Mouse (Mus musculus): ENCODE measurements around the gene Fcamr. TPM values are rescaled to one million over a fixed set of nuclear protein-coding genes. Genes with fewer than 3 reads are reported as not detected.

The Fcamr gene
- 0.81 and 1.1 TPM in 2 replicates for polyA plus RNA-seq (2012; rRNA removed)

GRCm38 (mm10) chr1:130800602-130801001 lies at the start of gene Fcamr:
Fcamr (plus strand) TSS chr1:130800902.
- DNase-seq (ENCODE audit: low read depth) = no peak

DNA sequence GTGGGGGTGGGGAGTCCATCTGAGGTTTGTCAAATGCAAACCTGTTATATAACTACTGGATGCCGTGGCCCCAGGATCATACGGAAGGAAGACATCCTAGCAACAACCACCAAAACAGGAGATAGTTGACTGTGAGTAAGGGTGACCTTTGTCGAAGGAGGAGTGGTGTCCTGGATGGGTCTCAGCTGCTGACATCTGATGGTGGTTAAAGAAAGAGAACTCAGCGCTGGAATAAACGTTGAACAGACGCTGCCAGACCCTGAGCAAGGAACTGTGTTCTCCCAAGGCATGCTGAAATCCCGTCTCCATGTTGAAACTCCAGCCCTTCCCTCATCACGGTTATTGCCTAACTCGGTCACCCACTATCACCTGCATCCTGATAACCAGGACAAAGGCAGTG lies 41.0 kb upstream of the Fcamr start:
- DNase-seq (ENCODE audit: low read depth) = no peak

- DNase-seq (ENCODE audit: low read depth) = no peak
These were observed 39.1 kb upstream of the Fcamr start for GRCm38 (mm10) chr1:130761597-130761996.

- DNase-seq (ENCODE audit: low read depth) = no peak
These were observed 38.5 kb upstream of the Fcamr start for GRCm38 (mm10) chr1:130762045-130762760.

DNA sequence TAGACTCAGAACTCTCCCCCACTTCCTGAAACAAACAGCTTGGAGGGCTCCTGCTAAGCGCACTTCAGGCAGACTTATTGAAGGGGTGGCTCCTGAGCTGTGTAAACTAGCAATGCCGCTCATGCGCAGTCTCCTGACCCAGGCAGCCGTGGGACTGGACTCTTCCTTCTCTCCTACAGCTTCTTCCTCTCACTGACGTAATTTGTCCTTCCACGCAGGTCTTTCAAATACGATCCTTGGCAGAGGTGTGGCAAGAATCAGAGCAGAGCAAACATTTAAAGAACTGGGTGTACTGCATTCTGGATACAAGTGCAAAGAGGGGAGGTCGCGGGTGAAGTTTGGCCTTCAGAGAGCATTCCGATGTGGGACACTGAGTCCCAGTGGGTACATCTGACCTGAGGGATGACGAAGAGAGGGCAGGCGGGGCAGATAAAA lies 36.7 kb upstream of the Fcamr start:
- no peak for DNase-seq (ENCODE audit: low read depth)

DNA sequence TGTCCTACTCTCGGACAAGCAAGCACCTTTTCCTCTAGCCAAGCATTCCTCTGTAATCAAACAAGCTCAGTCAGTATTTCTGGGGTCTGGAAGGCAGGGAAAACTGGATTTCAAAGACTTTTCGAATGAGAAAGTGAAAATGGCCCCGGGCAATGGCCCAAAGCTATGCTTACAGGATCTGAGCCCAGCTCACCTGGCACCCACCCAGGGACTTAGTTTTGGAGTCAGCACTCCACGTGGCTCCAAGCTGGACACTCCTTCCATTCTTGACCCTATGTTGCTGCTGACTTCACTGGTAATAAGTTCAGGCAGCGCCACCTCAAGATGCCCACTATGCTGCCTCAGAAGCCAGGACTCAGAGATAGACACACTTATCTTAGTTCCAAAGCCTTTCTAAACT lies 33.6 kb upstream of the Fcamr start:
- DNase-seq (ENCODE audit: low read depth) = no peak

DNA sequence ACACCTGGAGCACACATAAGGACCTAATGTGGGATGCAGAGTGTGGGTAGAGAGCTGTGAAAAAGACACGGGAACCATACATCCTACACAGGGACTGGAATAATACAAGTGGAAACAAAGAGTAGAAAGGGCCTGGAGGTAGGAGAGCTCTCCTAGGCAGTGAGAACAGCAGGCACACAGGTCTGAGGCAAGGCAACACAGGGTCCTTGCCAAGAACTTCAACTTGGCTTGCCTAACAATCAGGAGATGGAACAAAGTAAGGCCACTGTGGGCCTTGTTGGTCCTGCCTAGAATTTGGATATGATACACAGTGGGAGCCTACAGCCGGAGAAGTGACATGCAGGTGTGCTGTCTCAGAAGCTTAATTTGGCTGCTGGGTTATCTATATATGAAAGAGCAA lies 30.8 kb upstream of the Fcamr start:
- DNase-seq (ENCODE audit: low read depth) = peak; percentile 79

GRCm38 (mm10) chr1:130770487-130770886 lies 30.2 kb upstream of the Fcamr start:
- DNase-seq (ENCODE audit: low read depth) = peak; percentile 85

- peak; percentile 44 for DNase-seq (ENCODE audit: low read depth)
These were observed 29.7 kb upstream of the Fcamr start for GRCm38 (mm10) chr1:130770981-130771494.

- DNase-seq (ENCODE audit: low read depth) = no peak
These were observed 25.5 kb upstream of the Fcamr start for GRCm38 (mm10) chr1:130775234-130775633.

GRCm38 (mm10) chr1:130775691-130776331 lies 24.9 kb upstream of the Fcamr start:
- no peak for DNase-seq (ENCODE audit: low read depth)

DNA sequence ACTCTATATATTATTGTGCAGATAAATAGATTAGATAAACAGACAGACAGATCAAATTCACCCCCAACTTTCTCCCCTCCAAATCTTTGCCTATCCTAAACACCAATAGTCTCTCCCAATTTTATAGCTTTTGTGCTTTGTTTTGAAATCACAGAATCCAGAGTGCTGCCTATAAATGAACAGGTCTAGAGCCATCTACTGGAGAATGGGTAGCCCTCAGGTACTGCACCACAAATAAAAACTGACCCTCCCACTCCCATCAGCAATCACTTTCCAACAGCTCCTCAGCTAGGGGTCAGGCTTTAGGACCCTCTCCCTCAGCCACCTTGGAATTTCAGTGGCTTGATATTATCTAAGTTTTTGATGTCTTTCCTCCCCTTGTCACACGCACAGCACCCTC lies 24.1 kb upstream of the Fcamr start:
- DNase-seq (ENCODE audit: low read depth) = no peak

GRCm38 (mm10) chr1:130779867-130780266 lies 20.8 kb upstream of the Fcamr start:
- no peak for DNase-seq (ENCODE audit: low read depth)

GRCm38 (mm10) chr1:130784054-130784453 lies 16.6 kb upstream of the Fcamr start:
- no peak for DNase-seq (ENCODE audit: low read depth)

GRCm38 (mm10) chr1:130787001-130787400 lies 13.7 kb upstream of the Fcamr start:
- DNase-seq (ENCODE audit: low read depth) = no peak

DNA sequence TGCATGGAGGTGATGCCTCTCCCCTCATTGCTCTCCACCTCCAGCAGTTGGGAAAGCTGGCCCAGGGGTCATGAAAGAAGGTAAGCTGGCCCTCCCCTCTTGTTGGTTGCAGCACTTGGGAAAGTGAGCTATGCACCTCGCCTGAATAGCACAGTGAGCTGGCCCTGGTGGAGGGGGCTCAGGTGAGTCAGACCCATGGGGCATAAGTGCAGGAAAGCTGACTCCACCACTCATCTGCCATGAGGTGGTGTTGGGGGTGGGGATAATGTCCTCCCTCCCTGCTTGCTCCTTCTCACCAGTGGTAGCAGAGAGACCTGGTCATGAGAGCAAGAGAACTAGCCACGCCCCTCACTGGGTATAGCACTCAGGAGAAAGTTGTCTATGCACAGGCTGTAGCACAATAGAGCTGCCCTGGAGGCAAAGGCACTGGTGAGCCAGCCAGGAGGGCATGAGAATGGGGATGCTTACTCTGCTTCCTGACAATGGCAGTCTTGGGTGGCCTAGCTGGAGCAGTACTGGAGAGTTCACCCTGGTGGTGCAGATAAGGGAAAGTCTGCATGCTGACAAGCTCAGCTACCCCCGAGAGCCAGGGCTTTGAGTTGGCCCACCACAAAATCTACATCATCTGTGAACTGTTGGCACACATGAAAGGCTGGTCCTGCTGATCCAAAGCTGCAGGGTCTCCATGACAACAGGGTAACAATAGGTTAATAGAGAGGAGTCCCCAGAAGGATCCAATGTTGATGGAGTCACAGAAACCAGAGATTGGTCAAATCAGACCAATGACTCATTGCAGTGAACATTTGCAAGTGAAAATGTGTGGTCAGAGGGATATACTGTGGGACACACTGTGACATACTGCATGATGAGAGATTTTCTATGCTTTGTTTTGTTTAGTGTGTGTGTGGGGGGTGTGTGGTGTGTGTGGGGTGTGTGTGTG lies 10.9 kb upstream of the Fcamr start:
- no peak for DNase-seq (ENCODE audit: low read depth)

GRCm38 (mm10) chr1:130795331-130795730 lies 5.4 kb upstream of the Fcamr start:
- no peak for DNase-seq (ENCODE audit: low read depth)

- DNase-seq (ENCODE audit: low read depth) = no peak
These were observed 3.6 kb upstream of the Fcamr start for GRCm38 (mm10) chr1:130796967-130797684.

- DNase-seq (ENCODE audit: low read depth) = no peak
These were observed 2.7 kb upstream of the Fcamr start for GRCm38 (mm10) chr1:130798037-130798436.

GRCm38 (mm10) chr1:130798551-130798950 lies 2.2 kb upstream of the Fcamr start:
- DNase-seq (ENCODE audit: low read depth) = no peak

GRCm38 (mm10) chr1:130799399-130799798 lies 1.3 kb upstream of the Fcamr start:
- DNase-seq (ENCODE audit: low read depth) = no peak
